Mouse (Mus musculus): Measurements from ENCODE around the gene 0610010K14Rik. TPM values are rescaled to one million over a fixed set of nuclear protein-coding genes. Genes with fewer than 3 reads are reported as not detected.

Gene 0610010K14Rik
- total and polyA plus RNA-seq, 3 experiments, result 27.7 to 153 (median 75.2) TPM

GRCm38 (mm10) chr11:70198332-70198731 is 39.4 kb downstream of the 0610010K14Rik start:
- peaks cover 12% of the 10 kb centered on the region for H3K27me3 ChIP-seq (replicated peaks)
- TF ChIP-seq ZC3H11A (IDR thresholded peaks at IDR 0.05; ENCODE audit: low read depth, low read length), result no peak
- no peak for TF ChIP-seq MEF2A (IDR thresholded peaks at IDR 0.05; ENCODE audit: borderline replicate concordance, low read depth, low read length)
- TF ChIP-seq JUN (IDR thresholded peaks at IDR 0.05; ENCODE audit: insufficient read depth, low read depth, low read length), result no peak
- no peak for TF ChIP-seq CHD1 (IDR thresholded peaks at IDR 0.05; ENCODE audit: low read depth, low read length)
- TF ChIP-seq RCOR1 (conservative IDR thresholded peaks at IDR 0.05; ENCODE audit: low read depth, low read length), result no peak
- no peak for TF ChIP-seq UBTF (IDR thresholded peaks at IDR 0.05; ENCODE audit: low read depth, low read length)
- TF ChIP-seq ZKSCAN1 (IDR thresholded peaks at IDR 0.05; ENCODE audit: borderline replicate concordance, low read depth, low read length), result no peak
- TF ChIP-seq ELF1 (IDR thresholded peaks at IDR 0.05; ENCODE audit: low read depth, low read length), result no peak
- TF ChIP-seq EP300 (IDR thresholded peaks at IDR 0.05; ENCODE audit: low read length), result no peak
- TF ChIP-seq MYC (IDR thresholded peaks at IDR 0.05; ENCODE audit: low read depth, low read length), result no peak
- TF ChIP-seq TCF12 (IDR thresholded peaks at IDR 0.05; ENCODE audit: low read depth, low read length), result no peak
- TF ChIP-seq IRF4 (IDR thresholded peaks at IDR 0.05; ENCODE audit: low read depth, low read length), result no peak
- no peak for TF ChIP-seq CHD2 (IDR thresholded peaks at IDR 0.05; ENCODE audit: low read length)
- TF ChIP-seq ETS1 (conservative IDR thresholded peaks at IDR 0.05; ENCODE audit: low read depth, low read length), result no peak
- no peak for TF ChIP-seq HCFC1 (IDR thresholded peaks at IDR 0.05; ENCODE audit: low read depth, low read length)
- TF ChIP-seq GABPA (IDR thresholded peaks at IDR 0.05; ENCODE audit: insufficient replicate concordance, low read depth, low read length), result no peak
- no peak for TF ChIP-seq PAX5 (IDR thresholded peaks at IDR 0.05; ENCODE audit: low read length)
- no peak for TF ChIP-seq NELFE (IDR thresholded peaks at IDR 0.05; ENCODE audit: low read depth, low read length)
- no peak for TF ChIP-seq ZNF384 (IDR thresholded peaks at IDR 0.05; ENCODE audit: low read depth, low read length)
- no peak overlapping the region for H3K4me3 ChIP-seq (replicated peaks in 1 of 3; ENCODE audit: low read depth in 2 of 3, low read length in 2 of 3, poor library complexity in 1 of 3)
- H3K9me3 ChIP-seq (replicated peaks; ENCODE audit: low read length), result peaks cover 2% of the 10 kb centered on the region
- no peak overlapping the region for H3K27ac ChIP-seq (ENCODE audit: insufficient read depth, low read depth)
- DNase-seq (ENCODE audit: extremely low read depth), result no peak
- dilution Hi-C loops (cut with MboI; ENCODE audit: extremely low pct_ligation_motif_present, extremely low pct_unique_long_range_greater_than_20kb, low sequenced_read_pairs) (no loop called here), in situ Hi-C loops (cut with MboI; ENCODE audit: low pct_ligation_motif_present, low pct_unique_long_range_greater_than_20kb, low sequenced_read_pairs) (loop anchor here (5.0 kb wide), 1 partner anchor 141 kb away; no protein-coding TSS in a partner anchor)
- peaks cover 3 to 6% of the 10 kb centered on the region in 2 experiments; a peak in 1 of 4 replicates for H3K4me1 ChIP-seq (ENCODE audit: control insufficient read depth in 1 of 2, insufficient read depth in 2 of 2)
- H3K4me2 ChIP-seq (ENCODE audit: insufficient read depth, low read depth, poor library complexity, severe bottlenecking), result no peak overlapping the region
- H3K79me2 ChIP-seq (replicated peaks; ENCODE audit: control insufficient read depth, extremely low read depth, insufficient read depth, poor library complexity, severe bottlenecking), result no peaks in the 10 kb centered on the region
- H3K9ac ChIP-seq (ENCODE audit: insufficient read depth, low read depth), result no peak overlapping the region
- H3K36me3 ChIP-seq (replicated peaks in 1 of 2; ENCODE audit: control insufficient read depth in 1 of 2, insufficient read depth in 1 of 2, low read length in 1 of 2), result no peaks in the 10 kb centered on the region

Data from CH12.LX (cell line).